Mouse (Mus musculus) kidney, embryonic 14.5 days (tissue): ENCODE results near the gene Tomm7. TPM values are rescaled to one million over a fixed set of nuclear protein-coding genes. Genes with fewer than 3 reads are reported as not detected.
"Not testable (repeated sequence)": the region's sequence is repeated elsewhere in the genome, so short reads cannot be mapped to it uniquely, and the experiment has no call there.

Experiments used
- ATAC-seq: fragments of 200-750 bp; cut with Nextera tagmentation; 2 replicates; pipeline ENCODE4 v1.8.0; 2017; ENCODE audit warnings: moderate number of reproducible peaks, mild to moderate bottlenecking, moderate TSS enrichment, moderate library complexity; ENCODE audit not compliant: low FRiP score, low TSS enrichment
- H3K27ac ChIP-seq: fragments of 300-500 bp; sonication (generic); 2 replicates; pipeline ENCODE4 v1.5.1; 2014; ENCODE audit warnings: low read depth, mild to moderate bottlenecking, low read length, moderate library complexity, mixed read lengths
- H3K27me3 ChIP-seq: fragments of 300-500 bp; sonication (generic); 2 replicates; pipeline ENCODE4 v1.6.1; 2014; ENCODE audit warnings: mild to moderate bottlenecking, low read length; ENCODE audit not compliant: control insufficient read depth, insufficient read depth
- H3K36me3 ChIP-seq: fragments of 300-500 bp; sonication (generic); 2 replicates; pipeline ENCODE4 v1.6.1; 2014; ENCODE audit warnings: low read length, mixed read lengths; ENCODE audit not compliant: control insufficient read depth, insufficient read depth
- H3K4me1 ChIP-seq: fragments of 300-500 bp; sonication (generic); 2 replicates; pipeline ENCODE4 v1.6.1; 2014; ENCODE audit warnings: low read length, mixed read lengths; ENCODE audit not compliant: control insufficient read depth, insufficient read depth
- H3K4me2 ChIP-seq: fragments of 300-500 bp; sonication (generic); replicated peaks from 2 replicates; pipeline ENCODE4 v1.6.1; 2014; ENCODE audit warnings: low read depth, mild to moderate bottlenecking, low read length
- H3K4me3 ChIP-seq: fragments of 300-500 bp; sonication (generic); 2 replicates; pipeline ENCODE4 v1.5.1; 2014; ENCODE audit warnings: mild to moderate bottlenecking, low read length
- H3K9ac ChIP-seq: fragments of 300-500 bp; sonication (generic); 2 replicates; pipeline ENCODE4 v1.6.1; 2014; ENCODE audit warnings: low read depth, mild to moderate bottlenecking, low read length, moderate library complexity
- H3K9me3 ChIP-seq: fragments of 300-500 bp; sonication (generic); 2 replicates; pipeline ENCODE4 v1.6.1; 2016; ENCODE audit warnings: low read length; ENCODE audit not compliant: control insufficient read depth
- WGBS: fragments of 180-500 bp; shearing (Covaris S2); extraction: QIAGEN DNeasy Blood & Tissue Kit; methylation state at CpG from one replicate; pipeline ENCODE4 v1.1.7; 2014; 5-methylcytosine and 5-hydroxymethylcytosine counted together
- polyA plus RNA-seq: library from polyadenylated mRNA; unstranded; fragments of >200 nt; fragmentation: Nextera tagmentation; extraction: Ambion mirVana; gene quantifications from 2 replicates; pipeline ENCODE4 v1.2.1, GENCODE M21; 2014

Gene Tomm7
- 124 and 197 TPM in 2 replicates for polyA plus RNA-seq

DNA sequence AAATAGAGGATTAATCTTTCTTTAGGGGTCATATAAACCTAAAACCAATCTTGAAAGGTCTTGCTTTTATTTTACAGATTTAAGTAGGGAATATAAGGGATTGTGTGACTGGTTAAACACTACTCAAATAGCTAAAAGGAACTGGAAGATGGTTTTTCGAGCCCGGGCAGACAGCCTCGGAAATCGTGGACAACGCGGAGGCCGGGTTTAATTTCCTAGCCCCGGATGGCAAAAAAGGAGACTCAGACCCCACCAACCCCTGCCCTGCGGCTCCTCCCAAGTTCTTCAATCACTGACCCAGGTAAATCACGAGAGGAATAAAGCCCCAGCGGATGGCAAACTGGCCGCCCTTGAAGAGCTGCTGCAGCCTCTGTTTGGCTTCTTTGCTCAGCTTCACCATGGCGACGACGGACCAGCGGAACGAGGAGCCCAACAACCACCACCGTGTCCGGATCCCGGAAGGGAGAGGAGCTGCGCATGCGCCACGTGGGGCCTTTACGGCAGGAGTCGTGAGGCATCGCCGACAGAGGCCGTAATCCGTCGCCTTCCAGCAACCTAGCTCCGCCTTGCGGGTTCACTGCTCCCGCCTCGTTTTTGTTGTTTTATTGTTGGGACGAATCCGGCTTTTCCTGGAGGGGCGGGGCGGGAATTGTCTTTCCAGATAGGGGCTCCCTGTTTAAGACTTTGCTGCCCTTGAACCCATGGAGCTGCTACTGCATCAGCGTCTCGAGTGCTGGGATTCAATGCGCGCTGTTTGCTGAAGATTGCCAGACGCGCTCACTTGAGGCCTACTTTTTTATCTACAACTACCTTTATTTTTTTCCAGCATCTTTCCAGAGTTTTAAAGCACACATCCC is at the start of gene Tomm7:
TSS of gene Tomm7 (minus strand) at position 488 of the 857 bp plus-strand sequence.
- Histone ChIP-seq H3K4me1 (peaks cover 11% of the 10 kb centered on the region; the same call in 1 of the 2 replicates), H3K9ac (peak within 1 kb of the TSS; percentile 72), H3K4me3 (peak within 1 kb of the TSS; percentile 57), H3K27me3 (no peaks in the 10 kb centered on the region), H3K9me3 (no peaks in the 10 kb centered on the region), H3K27ac (peak within 1 kb of the TSS; percentile 83), H3K4me2 (peak within 1 kb of the TSS; percentile 69), H3K36me3 (peaks cover 14% of the 10 kb centered on the region; the same call in 1 of the 2 replicates)
- WGBS = under 1% methylated on average over 44 of the region's 44 CpGs
- ATAC-seq = peak; percentile 95

DNA sequence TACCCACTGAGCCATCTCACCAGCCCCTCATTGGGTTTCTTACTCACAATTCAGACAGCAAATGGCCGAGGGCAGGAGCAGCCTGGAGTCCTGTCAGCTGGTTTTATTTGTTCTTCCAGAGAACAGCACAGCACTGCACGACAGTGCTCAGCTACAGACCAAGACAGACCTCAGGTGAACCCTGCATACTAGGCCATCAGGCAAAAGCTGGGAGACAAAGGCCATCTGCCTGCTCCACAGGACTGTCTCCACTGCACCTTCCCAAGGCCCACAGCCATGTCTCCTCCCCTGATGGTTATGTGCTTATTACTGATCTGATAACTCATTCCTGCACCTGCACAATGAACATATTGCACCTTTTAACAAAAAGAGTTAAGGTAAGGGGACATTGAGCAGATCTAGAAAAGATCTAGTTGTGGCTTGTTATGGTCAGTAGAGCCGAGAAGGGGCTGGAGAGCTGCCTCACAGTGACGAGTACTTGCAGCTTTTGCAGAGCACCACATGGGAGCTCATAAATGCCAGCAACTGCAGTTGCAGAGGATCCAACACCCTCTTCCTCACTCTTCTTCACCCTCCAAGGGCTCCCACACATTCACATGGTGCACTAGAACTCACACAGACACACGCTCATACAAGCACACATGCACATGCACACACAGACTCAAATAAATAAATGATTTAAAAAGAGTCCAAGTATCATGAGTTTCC is 49.3 kb upstream of the Tomm7 start:
- Histone ChIP-seq H3K27me3 (no peaks in the 10 kb centered on the region), H3K27ac (no peak overlapping the region), H3K9ac (no peak overlapping the region), H3K4me2 (no peak overlapping the region), H3K4me3 (no peak overlapping the region), H3K4me1 (no peaks in the 10 kb centered on the region), H3K36me3 (no peaks in the 10 kb centered on the region), H3K9me3 (no peaks in the 10 kb centered on the region)
- ATAC-seq = no peak
- WGBS = 67% methylated on average over 5 of the region's 5 CpGs

DNA sequence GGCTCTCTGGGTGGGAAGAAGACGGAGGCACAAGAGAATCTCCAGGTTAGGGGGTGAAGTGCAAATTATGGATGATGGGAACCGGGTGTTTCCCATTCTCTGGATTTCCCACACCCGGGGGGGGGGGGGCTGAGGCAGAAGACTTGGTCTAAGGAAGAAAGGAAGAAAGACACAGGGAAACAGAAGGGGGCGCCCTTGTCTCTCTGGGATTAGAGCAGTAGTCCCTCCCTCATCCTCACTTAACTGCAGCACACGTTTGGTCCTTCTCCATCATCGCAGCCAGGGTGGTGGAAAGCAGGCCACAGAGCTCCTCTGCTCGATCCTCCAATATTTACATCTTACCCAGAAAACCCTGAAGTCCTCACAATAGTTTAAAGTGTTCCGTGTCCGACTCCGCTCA is 46.8 kb upstream of the Tomm7 start:
- Histone ChIP-seq H3K27me3 (no peaks in the 10 kb centered on the region), H3K9ac (no peak overlapping the region), H3K9me3 (no peaks in the 10 kb centered on the region), H3K36me3 (no peaks in the 10 kb centered on the region), H3K27ac (no peak overlapping the region), H3K4me2 (no peak overlapping the region), H3K4me1 (no peaks in the 10 kb centered on the region), H3K4me3 (no peak overlapping the region)
- WGBS = 38% methylated on average over 10 of the region's 10 CpGs
- no peak for ATAC-seq

DNA sequence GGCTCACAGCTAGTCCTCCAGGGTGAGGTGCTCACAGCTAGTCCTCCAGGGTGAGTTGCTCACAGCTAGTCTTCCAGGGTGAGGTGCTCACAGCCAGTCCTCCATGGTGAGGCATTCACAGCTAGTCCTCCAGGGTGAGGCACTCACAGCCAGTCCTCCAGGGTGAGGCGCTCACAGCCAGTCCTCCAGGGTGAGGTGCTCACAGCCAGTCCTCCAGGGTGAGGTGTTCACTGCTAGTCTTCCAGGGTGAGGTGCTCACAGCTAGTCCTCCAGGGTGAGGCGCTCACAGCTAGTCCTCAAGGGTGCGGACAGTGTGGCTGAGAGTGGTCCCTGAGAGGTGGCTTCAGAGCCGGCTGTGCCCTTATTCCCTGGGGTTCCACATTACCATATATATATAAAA is 45.5 kb upstream of the Tomm7 start:
- no peaks in the 10 kb centered on the region for H3K27me3 ChIP-seq
- WGBS = 71% methylated on average over 4 of the region's 4 CpGs
- H3K9me3 ChIP-seq = peaks cover 2% of the 10 kb centered on the region; the same call in 1 of the 2 replicates
- no peak overlapping the region for H3K4me2 ChIP-seq
- no peak overlapping the region for H3K9ac ChIP-seq
- H3K27ac ChIP-seq = no peak overlapping the region
- no peak for ATAC-seq
- no peak overlapping the region for H3K4me3 ChIP-seq
- H3K36me3 ChIP-seq = no peaks in the 10 kb centered on the region
- no peaks in the 10 kb centered on the region for H3K4me1 ChIP-seq

DNA sequence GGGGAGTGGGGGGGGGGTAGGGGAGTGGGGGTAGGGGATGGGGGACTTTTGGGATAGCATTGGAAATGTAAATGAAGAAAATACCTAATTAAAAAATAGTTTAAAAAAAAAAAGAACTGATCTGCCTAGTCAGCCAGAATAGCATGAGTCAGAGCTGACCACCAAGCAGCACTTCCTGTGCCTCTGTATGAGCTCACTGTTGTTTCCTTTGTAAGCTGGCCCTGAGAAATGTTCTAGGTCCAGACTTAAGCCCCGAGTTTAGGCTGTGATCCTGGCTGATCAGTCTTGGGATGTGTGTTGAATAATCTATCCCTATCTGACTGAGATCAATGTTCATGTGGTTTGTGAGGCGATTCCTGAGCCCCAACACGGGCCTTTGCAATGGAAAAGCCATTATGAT is 43.1 kb upstream of the Tomm7 start:
- no peak for ATAC-seq
- Histone ChIP-seq H3K36me3 (no peaks in the 10 kb centered on the region), H3K27ac (no peak overlapping the region), H3K9me3 (peaks cover 5% of the 10 kb centered on the region; the same call in 1 of the 2 replicates), H3K4me2 (no peak overlapping the region), H3K27me3 (no peaks in the 10 kb centered on the region), H3K9ac (no peak overlapping the region), H3K4me1 (no peaks in the 10 kb centered on the region), H3K4me3 (no peak overlapping the region)
- 78% methylated on average over 3 of the region's 3 CpGs for WGBS

DNA sequence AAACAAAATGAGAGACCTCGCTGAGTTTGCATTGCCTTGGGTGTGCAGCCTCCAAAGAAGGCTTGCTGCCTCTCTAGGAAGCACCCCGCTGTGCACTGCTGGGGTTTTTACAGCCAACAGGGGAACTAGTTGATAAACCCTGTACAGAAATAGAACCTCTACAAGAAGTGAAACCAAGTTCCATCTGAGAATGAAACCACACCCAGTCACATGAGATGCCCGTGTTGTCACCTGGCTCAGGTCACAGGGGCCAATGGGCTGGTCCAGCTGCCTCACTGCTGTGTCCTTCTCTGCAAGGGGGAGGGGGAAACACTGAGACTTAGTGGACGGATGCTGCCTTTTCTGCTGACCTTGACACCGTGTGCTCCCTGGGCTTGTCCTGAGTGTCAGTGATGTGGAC is 30.5 kb upstream of the Tomm7 start:
- WGBS = 59% methylated on average over 5 of the region's 5 CpGs
- H3K4me3 ChIP-seq = no peak overlapping the region
- no peaks in the 10 kb centered on the region for H3K4me1 ChIP-seq
- H3K9ac ChIP-seq = no peak overlapping the region
- H3K27ac ChIP-seq = no peak overlapping the region
- no peaks in the 10 kb centered on the region for H3K9me3 ChIP-seq
- H3K36me3 ChIP-seq = no peaks in the 10 kb centered on the region
- ATAC-seq = no peak
- no peaks in the 10 kb centered on the region for H3K27me3 ChIP-seq
- H3K4me2 ChIP-seq = no peak overlapping the region

DNA sequence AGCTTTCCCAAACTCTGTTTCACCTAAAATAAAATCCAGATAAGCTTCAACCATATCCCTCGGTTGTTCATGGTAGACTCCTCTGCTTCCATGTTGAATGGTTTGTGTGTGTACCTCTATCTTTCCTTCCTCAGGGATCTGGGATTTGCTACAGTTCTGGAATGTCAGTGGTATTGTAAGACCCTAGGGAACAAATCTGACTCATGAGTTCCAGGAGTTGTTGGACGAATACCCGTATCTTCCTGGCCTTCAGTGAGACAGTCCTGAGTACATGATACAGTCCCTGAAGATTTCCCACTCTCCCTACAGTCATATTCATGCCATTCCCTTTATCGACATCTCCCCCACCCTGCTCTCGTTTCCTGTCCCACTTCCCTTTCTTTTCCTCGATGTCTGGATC is 28.6 kb upstream of the Tomm7 start:
- H3K9me3 ChIP-seq = no peaks in the 10 kb centered on the region
- WGBS = 83% methylated on average over 6 of the region's 6 CpGs
- H3K9ac ChIP-seq = no peak overlapping the region
- ATAC-seq = no peak
- no peak overlapping the region for H3K27ac ChIP-seq
- no peaks in the 10 kb centered on the region for H3K4me1 ChIP-seq
- H3K4me3 ChIP-seq = no peak overlapping the region
- H3K36me3 ChIP-seq = no peaks in the 10 kb centered on the region
- H3K4me2 ChIP-seq = no peak overlapping the region
- no peaks in the 10 kb centered on the region for H3K27me3 ChIP-seq

DNA sequence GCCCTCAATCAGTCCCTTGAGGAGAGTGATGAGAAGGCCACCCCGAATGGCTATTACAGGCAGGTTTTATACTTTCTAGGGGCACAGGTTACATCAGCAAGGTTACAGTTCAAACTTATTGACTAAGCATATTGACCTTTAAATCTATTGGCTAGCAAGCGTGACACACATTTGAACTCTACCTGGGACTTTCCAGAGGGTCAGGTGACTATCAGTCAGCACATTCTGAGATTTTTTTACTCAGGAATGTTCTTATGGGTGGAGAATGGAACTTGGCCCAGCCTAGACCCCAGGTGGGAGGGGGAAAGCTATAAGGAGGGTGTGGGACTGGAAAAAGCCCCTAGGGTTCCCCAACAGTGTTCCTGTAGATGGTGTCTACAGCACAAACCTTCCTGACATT is 27.4 kb upstream of the Tomm7 start:
- H3K4me2 ChIP-seq, H3K4me3 ChIP-seq, H3K27me3 ChIP-seq, H3K27ac ChIP-seq, H3K36me3 ChIP-seq, H3K4me1 ChIP-seq, H3K9ac ChIP-seq, ATAC-seq, H3K9me3 ChIP-seq: not testable (repeated sequence)
- WGBS = 82% methylated on average over 2 of the region's 2 CpGs

DNA sequence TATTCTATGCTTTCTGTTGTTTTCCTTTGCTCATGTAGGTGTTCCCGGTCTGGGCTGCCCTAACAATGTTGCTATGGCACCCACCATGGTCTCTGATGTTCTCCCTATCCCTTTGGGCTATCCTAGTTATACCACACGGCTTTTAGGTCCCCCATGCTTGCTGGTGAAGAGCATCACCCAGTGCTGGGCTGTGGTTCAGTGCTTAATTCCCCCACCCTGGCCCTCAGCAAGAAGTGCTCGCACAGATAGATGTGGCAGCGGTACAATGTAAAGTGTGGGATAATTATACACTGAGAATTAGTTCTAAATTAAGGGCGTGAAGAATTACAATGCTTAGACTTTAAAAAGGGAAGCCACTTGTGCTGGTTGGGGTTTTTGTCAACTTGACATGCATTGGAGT is 22.0 kb upstream of the Tomm7 start:
- Histone ChIP-seq H3K4me3 (no peak overlapping the region), H3K36me3 (no peaks in the 10 kb centered on the region), H3K27ac (no peak overlapping the region), H3K9me3 (no peaks in the 10 kb centered on the region), H3K9ac (no peak overlapping the region), H3K4me1 (peaks cover 3% of the 10 kb centered on the region; the same call in 1 of the 2 replicates), H3K4me2 (no peak overlapping the region), H3K27me3 (no peaks in the 10 kb centered on the region)
- WGBS = 91% methylated on average over 5 of the region's 5 CpGs
- ATAC-seq = no peak
